Comparison of ENCODE assay signal across 19 mouse cellular contexts in genomic region chr2:160789741-160790140, GRCm38 (mm10). TPM values are rescaled to one million over a fixed set of nuclear protein-coding genes. Genes with fewer than 3 reads are reported as not detected.
DNase-seq lines count a peak whose midpoint lies in the region; ATAC-seq and TF ChIP-seq lines count a peak whose summit lies in the region.
"Had no signal": no experiment of that assay in that cellular context is flagged by ENCODE, and none has a peak within 500 bp of the region (broad histone marks: within the 10 kb centered on the region; RNA-seq: fewer than 3 reads in every experiment).

No protein-coding gene starts in this region.

- no peak for TF ChIP-seq CTCF in kidney, adult 2 months (conservative IDR thresholded peaks at IDR 0.05; ENCODE audit: insufficient read depth, insufficient read length, low read depth, low read length)
- no peak for TF ChIP-seq CTCF in layer of hippocampus, adult 2 months (conservative IDR thresholded peaks at IDR 0.05)

- peak overlapping the region; percentile 65 for H3K27ac ChIP-seq in kidney, adult 2 months (ENCODE audit: insufficient read depth, low read depth, low read length)
- H3K27ac ChIP-seq in kidney, embryonic 14.5 days (ENCODE audit: low read depth, low read length) = no peak overlapping the region
- H3K27ac ChIP-seq in layer of hippocampus, adult 2 months = peak overlapping the region; percentile 56; the same call in 1 of the 2 replicates
- H3K27ac ChIP-seq: embryonic facial prominence, embryonic 10.5 days; embryonic facial prominence, embryonic 12.5 days; forebrain, embryonic 13.5 days; forebrain, embryonic 15.5 days had no signal

- no peaks in the 10 kb centered on the region for H3K36me3 ChIP-seq in kidney, adult 2 months (ENCODE audit: control insufficient read depth, insufficient read depth, low read length)
- no peaks in the 10 kb centered on the region for H3K36me3 ChIP-seq in kidney, embryonic 14.5 days (ENCODE audit: control insufficient read depth, insufficient read depth, low read length)
- H3K36me3 ChIP-seq: embryonic facial prominence, embryonic 10.5 days; embryonic facial prominence, embryonic 12.5 days; forebrain, embryonic 15.5 days had no signal

- no peaks in the 10 kb centered on the region for H3K27me3 ChIP-seq in kidney, adult 2 months (replicated peaks; ENCODE audit: control insufficient read depth, insufficient read depth, low read length)
- H3K27me3 ChIP-seq in kidney, embryonic 14.5 days (ENCODE audit: control insufficient read depth, insufficient read depth, low read length) = no peaks in the 10 kb centered on the region
- H3K27me3 ChIP-seq: embryonic facial prominence, embryonic 12.5 days; forebrain, embryonic 13.5 days; forebrain, embryonic 15.5 days had no signal

- no peak overlapping the region for H3K9ac ChIP-seq in kidney, embryonic 14.5 days (ENCODE audit: low read depth, low read length)
- H3K9ac ChIP-seq: embryonic facial prominence, embryonic 12.5 days; forebrain, embryonic 13.5 days; forebrain, embryonic 15.5 days had no signal

- no peak overlapping the region for H3K4me3 ChIP-seq in kidney, adult 2 months (ENCODE audit: insufficient read depth, low read depth, low read length)
- no peak overlapping the region for H3K4me3 ChIP-seq in kidney, embryonic 14.5 days (ENCODE audit: low read length)
- H3K4me3 ChIP-seq in layer of hippocampus, adult 2 months = no peak overlapping the region
- H3K4me3 ChIP-seq: embryonic facial prominence, embryonic 10.5 days; embryonic facial prominence, embryonic 12.5 days; forebrain, embryonic 13.5 days; forebrain, embryonic 15.5 days had no signal

- no peak overlapping the region for H3K4me2 ChIP-seq in kidney, embryonic 14.5 days (replicated peaks; ENCODE audit: low read depth, low read length)
- H3K4me2 ChIP-seq: embryonic facial prominence, embryonic 12.5 days; forebrain, embryonic 13.5 days; forebrain, embryonic 15.5 days had no signal

- no peak for ATAC-seq in kidney, embryonic 14.5 days (ENCODE audit: low FRiP score, low TSS enrichment)
- ATAC-seq: forebrain, embryonic 13.5 days; forebrain, embryonic 15.5 days had no signal

- H3K4me1 ChIP-seq in kidney, adult 2 months (ENCODE audit: control insufficient read depth, insufficient read depth, low read length) = peaks cover 27% of the 10 kb centered on the region
- no peaks in the 10 kb centered on the region for H3K4me1 ChIP-seq in kidney, embryonic 14.5 days (ENCODE audit: control insufficient read depth, insufficient read depth, low read length)
- H3K4me1 ChIP-seq: embryonic facial prominence, embryonic 10.5 days; embryonic facial prominence, embryonic 12.5 days had no signal

- DNase-seq in heart, adult 11 months = peak; percentile 34
- DNase-seq in heart, adult 8-10 months (ENCODE audit: low spot score) = no peak
- DNase-seq in kidney, adult 2 months = peak; percentile 78
- no peak for DNase-seq in layer of hippocampus, adult 2 months (ENCODE audit: low spot score in 2 of 2)
- no peak for DNase-seq in layer of hippocampus, adult 8-10 months (ENCODE audit: low spot score in 2 of 2)
- no peak for DNase-seq in lung, postnatal 36 days
- DNase-seq: adrenal gland, adult 2 months; adrenal gland, postnatal 10 days; adrenal gland, postnatal 25 days; cerebellum, adult 11-12 months; cerebellum, adult 2 months; cerebellum, adult 9-10 months; cerebellum, postnatal 10 days; cerebellum, postnatal 25 days had no signal

- H3K9me3 ChIP-seq in kidney, embryonic 14.5 days (ENCODE audit: control insufficient read depth, low read length) = no peaks in the 10 kb centered on the region
- H3K9me3 ChIP-seq: embryonic facial prominence, embryonic 10.5 days; embryonic facial prominence, embryonic 12.5 days; forebrain, embryonic 13.5 days; forebrain, embryonic 15.5 days had no signal

- no peak for TF ChIP-seq POLR2A in kidney, adult 2 months (IDR thresholded peaks at IDR 0.05; ENCODE audit: low read depth, low read length)

RNA-seq across cellular contexts. Expression of gene Plcg1, which starts 58.6 kb away (rescaled TPM):
- total RNA-seq in heart, adult 8-10 months (2022) = 10 to 100 TPM; 44.8 to 66.1 (median 52.9) TPM
- 33.1 and 38.2 TPM in 2 replicates for polyA plus RNA-seq in kidney, adult 2 months (2012; rRNA removed)
- polyA plus RNA-seq in kidney, embryonic 14.5 days (2014; fragmentation: Nextera tagmentation; extraction: Ambion mirVana) = 32.9 and 60.3 TPM in 2 replicates
- total RNA-seq in layer of hippocampus, adult 2 months (2021) = 100 to 1,000 TPM; 103 to 108 TPM
- 100 to 1,000 TPM; 103 to 107 (median 105) TPM for total RNA-seq in layer of hippocampus, adult 8-10 months (2022)

Comparison
In these comparisons a context has a peak if more than half of its experiments do, and no peak if none do; other contexts are left out.
1. DNase-seq: peak in heart, adult 11 months (single experiment) and kidney, adult 2 months (single experiment); none in heart, adult 8-10 months (single experiment), layer of hippocampus, adult 2 months (0 of 2), layer of hippocampus, adult 8-10 months (0 of 2) and lung, postnatal 36 days (single experiment).